Mouse (Mus musculus) brain, adult 2 months (tissue): ENCODE data around the gene Tiprl.

Source experiments
- DNase-seq: peaks from one replicate; pipeline ENCODE4 v3.0.0; 2011; ENCODE audit warnings: low read depth, low spot score

Gene Tiprl

GRCm38 (mm10) chr1:165201445-165202012 is 35.3 kb downstream of the Tiprl start:
- no peak for DNase-seq

- DNase-seq = no peak
These were observed 36.0 kb downstream of the Tiprl start for GRCm38 (mm10) chr1:165200748-165201147.

- no peak for DNase-seq
These were observed 37.2 kb downstream of the Tiprl start for GRCm38 (mm10) chr1:165199639-165200038.

- no peak for DNase-seq
These were observed 37.8 kb downstream of the Tiprl start for GRCm38 (mm10) chr1:165198951-165199350.

- no peak for DNase-seq
These were observed 38.9 kb downstream of the Tiprl start for GRCm38 (mm10) chr1:165197875-165198274.

- DNase-seq = no peak
These were observed 41.3 kb downstream of the Tiprl start for GRCm38 (mm10) chr1:165195396-165195960.

- no peak for DNase-seq
These were observed 42.2 kb downstream of the Tiprl start for GRCm38 (mm10) chr1:165194662-165195013.

GRCm38 (mm10) chr1:165193880-165194661 is 42.7 kb downstream of the Tiprl start, which contains the start of gene Sft2d2:
Gene Sft2d2 (minus strand): TSS chr1:165194438.
- DNase-seq = peak; percentile 82

- DNase-seq = no peak
These were observed 43.4 kb downstream of the Tiprl start for GRCm38 (mm10) chr1:165193426-165193825.

GRCm38 (mm10) chr1:165192714-165193264 is 44.0 kb downstream of the Tiprl start:
- no peak for DNase-seq

- DNase-seq = no peak
These were observed 44.7 kb downstream of the Tiprl start for GRCm38 (mm10) chr1:165192102-165192501.

- DNase-seq = peak; percentile 44
These were observed 45.2 kb downstream of the Tiprl start for GRCm38 (mm10) chr1:165191611-165192010.

- DNase-seq = peak; percentile 71
These were observed 46.1 kb downstream of the Tiprl start for GRCm38 (mm10) chr1:165190571-165191273.

- no peak for DNase-seq
These were observed 46.7 kb downstream of the Tiprl start for GRCm38 (mm10) chr1:165190068-165190467.

- no peak for DNase-seq
These were observed 47.8 kb downstream of the Tiprl start for GRCm38 (mm10) chr1:165188806-165189580.

- peak; percentile 44 for DNase-seq
These were observed 49.4 kb downstream of the Tiprl start for GRCm38 (mm10) chr1:165187357-165187756.

GRCm38 (mm10) chr1:165186491-165186890 is 50.3 kb downstream of the Tiprl start:
- no peak for DNase-seq

- DNase-seq = peak; percentile 45
These were observed 51.7 kb downstream of the Tiprl start for GRCm38 (mm10) chr1:165185116-165185515.

- DNase-seq = no peak
These were observed 52.6 kb downstream of the Tiprl start for GRCm38 (mm10) chr1:165184178-165184577.

GRCm38 (mm10) chr1:165183400-165183799 is 53.4 kb downstream of the Tiprl start:
- no peak for DNase-seq

GRCm38 (mm10) chr1:165179321-165179720 is 57.5 kb downstream of the Tiprl start:
- no peak for DNase-seq
